Mouse (Mus musculus) gastrocnemius, postnatal 4 days (tissue): ENCODE results near the gene Gm21103. TPM values are rescaled to one million over a fixed set of nuclear protein-coding genes. Genes with fewer than 3 reads are reported as not detected.
A peak's percentile ranks its signal among the peaks of the same experiment; 100 is the strongest.
"Not testable (repeated sequence)": the region's sequence is repeated elsewhere in the genome, so short reads cannot be mapped to it uniquely, and the experiment has no call there.

ENCODE experiments used
- DNase-seq, 2 experiments: peaks; one replicate each; pipeline ENCODE4 v3.0.0; 2021 to 2022; ENCODE audit warnings: low spot score in 2 of 2, mixed read lengths in 2 of 2
- long read RNA-seq, 2 experiments: library from polyadenylated mRNA; stranded (forward); transcript quantifications; one replicate each; pipeline ENCODE4 v2.0.0; 2021
- total RNA-seq, 2 experiments: library from RNA; stranded (reverse); gene quantifications; 2 replicates each; pipeline ENCODE4 v1.2.3; 2021

Gm21103 gene
- not detected for total RNA-seq
- long read RNA-seq, experiment 1 = 0 reads
- long read RNA-seq, experiment 2 = 0 reads

DNA sequence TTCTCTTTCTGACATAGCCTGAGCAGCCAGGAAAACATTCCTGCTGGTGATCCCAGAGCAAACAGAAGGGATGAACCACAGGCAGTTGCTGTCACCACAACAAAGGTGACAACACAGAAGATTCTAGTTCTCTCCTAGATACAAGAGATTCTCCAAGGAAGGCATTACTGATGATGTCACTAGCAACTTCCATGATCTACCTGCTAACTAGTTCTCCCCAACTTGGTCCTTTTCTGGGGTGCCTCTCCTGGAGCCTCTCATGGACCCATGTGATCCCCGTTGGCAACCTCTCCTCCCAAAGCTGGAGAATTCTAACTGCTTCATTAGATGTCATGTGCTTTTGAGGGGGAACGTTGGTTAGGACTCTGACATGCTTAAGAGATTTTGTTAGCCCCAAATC is at the start of gene Gm21103:
Gene Gm21103, minus strand, starts transcription at position 101 of the 400 bp plus-strand sequence.
- DNase-seq = not testable (repeated sequence)

DNA sequence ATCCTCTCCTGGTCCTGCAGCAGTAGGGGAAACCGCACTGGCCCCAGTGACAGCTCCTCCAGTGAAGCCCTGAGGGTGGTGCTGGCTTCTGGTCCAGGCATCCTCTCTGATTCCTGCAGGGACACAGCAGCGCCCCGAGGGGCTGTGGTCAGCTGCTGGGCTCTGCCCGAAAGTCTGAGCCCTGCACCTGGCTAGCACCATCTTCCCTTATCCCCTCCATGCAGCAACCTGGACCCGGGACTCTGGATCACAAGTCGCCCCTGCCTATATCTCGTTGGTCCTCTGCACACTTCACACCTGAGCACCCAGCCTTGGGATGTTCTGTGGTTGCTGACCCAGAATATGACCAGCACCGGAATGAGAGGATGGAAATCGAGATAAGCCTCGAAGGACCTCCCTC is 38.9 kb upstream of the Gm21103 start, which contains the start of gene Gm3618:
Gene Gm3618, minus strand, starts transcription at position 101 of the 400 bp plus-strand sequence.
- DNase-seq = not testable (repeated sequence)

DNA sequence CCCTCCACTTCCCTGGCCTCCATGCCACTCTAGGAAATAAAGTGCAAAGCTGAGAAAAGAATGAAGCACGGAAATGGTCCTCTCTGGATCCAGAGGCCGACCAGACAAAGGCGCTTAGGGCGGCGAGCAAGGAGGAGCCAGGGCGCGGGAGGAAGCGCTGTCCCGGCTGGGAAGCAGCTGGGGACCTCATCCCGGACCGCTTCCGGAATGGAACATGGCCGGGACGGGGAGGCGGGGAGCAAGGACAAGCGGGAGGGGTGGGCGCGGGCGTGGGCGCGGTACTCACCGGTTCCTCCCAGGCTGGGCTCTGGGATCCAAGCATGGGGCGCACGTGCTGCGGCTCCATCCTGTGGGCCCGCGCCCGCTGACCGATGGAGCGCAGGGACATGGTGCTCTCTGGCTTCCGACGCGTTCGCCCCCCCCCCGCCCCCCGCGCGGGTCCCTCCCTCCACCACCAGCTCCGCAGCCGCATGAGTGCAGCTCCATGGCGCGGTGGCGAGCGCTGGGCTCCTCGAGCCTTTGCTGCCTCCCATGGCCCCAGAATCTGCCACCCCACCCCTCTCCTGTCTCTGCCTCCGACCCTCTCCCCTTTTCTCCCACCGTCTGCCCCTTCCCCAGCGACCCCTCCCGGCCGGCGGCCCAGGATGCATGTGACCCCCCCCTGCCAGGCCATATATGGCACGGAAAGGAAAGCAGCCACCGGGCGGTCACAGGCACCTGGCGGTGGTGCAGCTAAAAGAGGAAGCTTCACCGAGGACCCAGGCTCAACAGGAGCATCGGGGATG is 17.5 kb downstream of the Gm21103 start, which contains the start of gene Gm3411:
Gene Gm3411, minus strand, starts transcription at position 320 of the 785 bp plus-strand sequence.
- DNase-seq = peak; percentile 26 to 27

Other genes with a start within 250 kb of the Gm21103 start
- gene Gm6337, start 246.6 kb downstream of the Gm21103 start, total RNA-seq = not detected
- not detected for gene Gm8206, start 210.9 kb downstream of the Gm21103 start, total RNA-seq
- under 1 TPM; 0.54 to 0.70 TPM for gene Gm3468, start 196.2 kb downstream of the Gm21103 start, total RNA-seq
- gene Gm3476, start 179.0 kb downstream of the Gm21103 start, total RNA-seq = not detected
- gene Gm21560, start 85.6 kb downstream of the Gm21103 start, total RNA-seq = under 1 TPM; 0.67 to 0.71 TPM
- under 1 TPM; 0.39 to 0.44 TPM for gene Gm3411, start 17.6 kb downstream of the Gm21103 start, total RNA-seq
- not detected for gene Gm3618, start 38.8 kb upstream of the Gm21103 start, total RNA-seq
- gene Gm16440, start 85.5 kb upstream of the Gm21103 start, total RNA-seq = not detected
- under 1 TPM in 1 of 2 experiments, not detected in 1; 0.32 TPM for gene Gm3591, start 107.6 kb upstream of the Gm21103 start, total RNA-seq
- gene Gm3594, start 139.8 kb upstream of the Gm21103 start, total RNA-seq = not detected
- gene Gm8356, start 232.4 kb upstream of the Gm21103 start, total RNA-seq = not detected